Mouse (Mus musculus) lung, postnatal 0 days (tissue): Measurements from ENCODE around the gene Syp.

ENCODE experiments used
- CTCF ChIP-seq: IDR thresholded peaks from 2 replicates; pipeline ENCODE4 v1.5.1; 2016; ENCODE audit warnings: antibody characterized with exemption, mild to moderate bottlenecking
- EP300 ChIP-seq: IDR thresholded peaks from 2 replicates; pipeline ENCODE4 v1.6.1; 2016; ENCODE audit warnings: antibody characterized with exemption, mild to moderate bottlenecking, control low read depth

GRCm38 (mm10) chrX:7632560-7632959, 5.7 kb upstream of the Syp start:
- TF ChIP-seq CTCF (no peak), EP300 (no peak)
